ENCODE assay signal across 9 mouse cellular contexts in the genomic region with DNA sequence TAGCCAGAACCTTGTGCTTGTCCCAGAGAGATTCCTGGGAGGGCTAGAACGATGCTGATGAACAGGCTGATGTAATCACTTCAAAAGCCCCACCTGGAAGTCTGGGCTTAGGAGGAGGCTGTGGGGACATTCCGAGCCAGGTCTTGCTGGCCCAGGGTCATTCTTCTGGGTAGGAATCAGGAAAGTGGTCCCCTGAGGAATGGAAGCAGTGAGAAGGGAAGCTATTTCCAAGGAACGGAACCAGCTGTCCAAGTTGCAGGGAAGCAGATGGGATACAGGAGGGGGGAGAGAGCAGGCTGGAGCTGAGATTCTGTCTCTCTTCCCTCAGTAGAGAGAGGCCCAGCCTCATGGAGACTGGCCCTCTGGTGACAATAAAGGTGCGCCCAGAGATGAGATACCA.
DNase-seq lines count a peak whose midpoint lies in the region; ATAC-seq lines count a peak whose summit lies in the region.
"Had no signal": no experiment of that assay in that cellular context is flagged by ENCODE, and none has a peak within 500 bp of the region (broad histone marks: within the 10 kb centered on the region; RNA-seq: fewer than 3 reads in every experiment).

No protein-coding gene starts in this region.

- intact Hi-C loops in heart, postnatal 36 days (cut with DNase I): no loop called here

- H3K27ac ChIP-seq in embryonic facial prominence, embryonic 10.5 days (replicated peaks): peak overlapping the region; percentile 48
- peak overlapping the region; percentile 46; the same call in 1 of the 2 replicates for H3K27ac ChIP-seq in forebrain, embryonic 15.5 days (replicated peaks)
- H3K27ac ChIP-seq in hindbrain, embryonic 10.5 days: no peak overlapping the region
- H3K27ac ChIP-seq: macrophage; neural tube, embryonic 12.5 days had no signal

- H3K4me2 ChIP-seq in forebrain, embryonic 15.5 days (replicated peaks): no peak overlapping the region
- H3K4me2 ChIP-seq: neural tube, embryonic 12.5 days had no signal

- 61% methylated on average over 4 of the region's 4 CpGs for WGBS in embryonic facial prominence, embryonic 10.5 days
- 69% methylated on average over 4 of the region's 4 CpGs for WGBS in forebrain, embryonic 15.5 days
- 78% methylated on average over 4 of the region's 4 CpGs for WGBS in hindbrain, embryonic 10.5 days

- H3K4me1 ChIP-seq in embryonic facial prominence, embryonic 10.5 days: peaks cover 6% of the 10 kb centered on the region; the same call in 1 of the 2 replicates
- H3K4me1 ChIP-seq in forebrain, embryonic 15.5 days: peaks cover 4% of the 10 kb centered on the region; the same call in 1 of the 2 replicates
- 0 out of 2 replicates have a peak, but pooled peaks cover 2% of the 10 kb centered on the region for H3K4me1 ChIP-seq in hindbrain, embryonic 10.5 days (replicated peaks)
- H3K4me1 ChIP-seq: neural tube, embryonic 12.5 days had no signal

- H3K36me3 ChIP-seq in embryonic facial prominence, embryonic 10.5 days (replicated peaks): no peaks in the 10 kb centered on the region
- H3K36me3 ChIP-seq in forebrain, embryonic 15.5 days: no peaks in the 10 kb centered on the region
- no peaks in the 10 kb centered on the region for H3K36me3 ChIP-seq in hindbrain, embryonic 10.5 days
- H3K36me3 ChIP-seq: neural tube, embryonic 12.5 days had no signal

- 0 out of 2 replicates have a peak, but pooled peaks cover 5% of the 10 kb centered on the region for H3K9me3 ChIP-seq in embryonic facial prominence, embryonic 10.5 days
- no peaks in the 10 kb centered on the region for H3K9me3 ChIP-seq in forebrain, embryonic 15.5 days
- no peaks in the 10 kb centered on the region for H3K9me3 ChIP-seq in hindbrain, embryonic 10.5 days
- H3K9me3 ChIP-seq: neural tube, embryonic 12.5 days had no signal

- ATAC-seq in forebrain, embryonic 15.5 days (replicated peaks): no peak; the same call in 1 of the 2 replicates

- no peak overlapping the region for H3K9ac ChIP-seq in forebrain, embryonic 15.5 days (replicated peaks)
- H3K9ac ChIP-seq: neural tube, embryonic 12.5 days had no signal

- H3K4me3 ChIP-seq in embryonic facial prominence, embryonic 10.5 days: no peak overlapping the region
- H3K4me3 ChIP-seq in forebrain, embryonic 15.5 days: no peak overlapping the region
- H3K4me3 ChIP-seq in hindbrain, embryonic 10.5 days: no peak overlapping the region
- H3K4me3 ChIP-seq: neural tube, embryonic 12.5 days had no signal

- H3K27me3 ChIP-seq in embryonic facial prominence, embryonic 10.5 days (replicated peaks; ENCODE audit: low read depth, poor library complexity, severe bottlenecking): no peaks in the 10 kb centered on the region; the same call in 1 of the 2 replicates
- H3K27me3 ChIP-seq in forebrain, embryonic 15.5 days: no peaks in the 10 kb centered on the region
- H3K27me3 ChIP-seq in hindbrain, embryonic 10.5 days (ENCODE audit: insufficient read depth, poor library complexity, severe bottlenecking): peaks cover 17% of the 10 kb centered on the region
- H3K27me3 ChIP-seq: neural tube, embryonic 12.5 days had no signal

- peak; percentile 20 for DNase-seq in kidney, postnatal 14 days
- no peak for DNase-seq in kidney, postnatal 36 days
- DNase-seq in embryonic facial prominence, embryonic 10.5 days (ENCODE audit: low spot score): peak; percentile 43
- peak; percentile 11 to 23 for DNase-seq in heart, postnatal 36 days
- no peak for DNase-seq in ovary, postnatal 36 days (ENCODE audit: low spot score)
- no peak for DNase-seq in hindbrain, embryonic 10.5 days (ENCODE audit: low spot score)

Comparison
In these comparisons a context has a peak if more than half of its experiments do, and no peak if none do; other contexts are left out.
1. DNase-seq: peak in kidney, postnatal 14 days (single experiment), embryonic facial prominence, embryonic 10.5 days (single experiment) and heart, postnatal 36 days (2 of 2); none in kidney, postnatal 36 days (0 of 2), ovary, postnatal 36 days (single experiment) and hindbrain, embryonic 10.5 days (single experiment).